Mouse (Mus musculus) megakaryocyte progenitor cell, adult 5-6 weeks (primary cell): ENCODE measurements at regions not wholly inside any gene's neighbourhood (a gene's known extent, or its start where the extent isn't known, plus 50 kb on each side); places are given as distances from the start of the nearest gene placed in this dataset.
A peak's percentile ranks its signal among the peaks of the same experiment; 100 is the strongest.

Experiments used
- ATAC-seq: replicated peaks from 2 replicates; pipeline ENCODE4 v1.8.0; 2016; ENCODE audit warnings: mild to moderate bottlenecking, moderate TSS enrichment, inconsistent platforms; ENCODE audit not compliant: poor library complexity

GRCm38 (mm10) chr15:5604732-5605266 is 360.8 kb upstream of the Ptger4 start:
- ATAC-seq, result no peak

DNA sequence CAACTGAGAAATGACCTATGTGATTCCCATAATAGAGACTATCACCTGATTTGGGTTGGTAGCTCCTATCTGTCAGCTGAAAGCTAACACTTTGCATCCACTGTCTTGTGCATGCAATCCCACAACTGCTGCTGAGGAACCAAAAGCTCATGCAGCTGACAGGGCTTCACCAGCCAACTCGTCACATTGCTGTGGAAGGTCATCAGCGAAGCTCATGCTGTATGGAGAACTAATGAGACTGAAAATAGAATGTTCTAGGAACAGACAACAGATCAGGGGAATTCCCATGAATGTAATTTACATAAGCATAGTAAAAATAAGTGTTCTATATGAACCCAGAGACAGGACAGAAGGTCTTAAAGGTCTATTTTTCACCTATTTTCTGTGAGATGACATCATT is 363.5 kb upstream of the Ptger4 start:
- ATAC-seq, result no peak

GRCm38 (mm10) chr15:5623021-5623420 is 379.0 kb upstream of the Ptger4 start:
- no peak for ATAC-seq

- no peak for ATAC-seq
Measured at GRCm38 (mm10) chr15:5625367-5625766, 381.4 kb upstream of the Ptger4 start.

DNA sequence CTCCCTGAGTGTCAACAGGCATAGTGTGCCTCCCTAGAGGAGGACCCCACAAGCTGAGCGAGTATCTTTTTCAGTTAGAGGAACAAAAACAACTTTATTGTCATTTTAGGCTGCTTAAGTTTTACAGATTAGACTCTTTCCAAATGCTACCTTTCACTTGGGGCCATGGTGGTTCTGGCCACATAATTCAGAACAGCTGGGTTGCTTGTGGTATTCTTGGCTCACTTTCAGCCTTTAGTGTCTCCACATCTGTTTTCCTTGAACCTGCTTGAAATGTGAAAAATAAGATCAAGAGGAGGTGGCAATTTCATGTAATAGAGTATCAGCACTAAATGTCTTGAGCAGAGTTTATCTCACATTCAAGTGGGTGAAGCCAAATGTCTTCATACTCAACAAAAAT is 402.7 kb upstream of the Ptger4 start:
- ATAC-seq, result no peak

DNA sequence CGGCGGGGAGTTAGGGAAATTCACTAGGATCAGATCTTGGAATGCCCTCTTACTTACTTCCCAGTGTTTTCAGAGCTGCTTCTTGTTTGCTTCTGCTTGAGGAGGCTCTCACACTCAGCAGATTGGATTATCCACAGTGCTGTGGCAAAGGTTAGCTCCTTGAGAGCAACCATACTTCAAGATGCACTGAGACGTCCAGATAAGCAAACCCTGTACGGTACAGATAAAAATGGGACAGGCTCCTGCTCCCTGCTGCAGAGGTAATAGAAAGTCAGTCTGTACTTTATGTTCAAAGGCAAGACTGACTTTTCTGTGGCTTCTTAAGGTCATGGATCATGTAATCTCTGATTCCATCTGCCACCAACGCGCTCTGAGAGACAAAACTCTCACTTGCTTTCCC is 414.8 kb upstream of the Ptger4 start:
- ATAC-seq, result peak; percentile 95

DNA sequence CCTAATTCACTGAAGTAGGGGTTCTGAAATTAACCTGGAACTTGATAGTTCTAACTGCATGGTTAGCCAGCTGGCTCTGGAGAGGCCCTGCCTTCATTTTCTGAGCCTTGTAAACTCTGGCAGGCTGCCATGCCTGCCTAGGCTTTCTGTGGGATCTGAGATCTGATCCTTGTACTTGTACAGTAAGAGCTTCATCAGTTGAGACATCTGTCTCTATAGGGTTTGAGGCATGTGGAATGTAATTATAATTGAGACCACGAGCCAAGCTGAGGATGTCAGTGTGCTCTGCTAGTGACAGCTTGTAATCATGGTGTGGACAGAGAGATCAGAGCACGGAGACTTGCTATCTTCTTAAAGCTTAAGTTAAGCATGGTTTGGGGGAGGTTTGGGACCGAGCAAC is 416.8 kb upstream of the Ptger4 start:
- peak; percentile 77 for ATAC-seq

- peak; percentile 44; the same call in 1 of the 2 replicates for ATAC-seq
Measured at GRCm38 (mm10) chr15:5671781-5672180, 427.8 kb upstream of the Ptger4 start.

DNA sequence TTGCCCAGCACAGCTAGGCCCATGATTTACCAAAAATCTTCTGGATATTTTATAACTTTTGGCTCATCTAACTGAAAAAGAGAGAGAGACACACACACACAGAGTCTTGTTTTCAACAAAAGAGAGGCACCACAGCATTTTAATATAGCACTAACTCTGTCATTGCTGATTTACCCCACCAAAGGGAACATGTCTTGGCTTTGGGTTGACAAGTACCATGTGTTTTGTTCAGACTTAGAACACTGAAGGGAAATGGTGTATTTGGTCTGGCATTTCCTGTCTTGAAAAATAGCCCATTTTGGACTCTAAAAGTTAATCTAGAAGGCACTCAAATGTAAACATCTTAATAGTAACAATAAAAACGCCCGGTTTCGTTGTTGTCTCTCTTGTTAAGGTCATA is 432.7 kb upstream of the Ptger4 start:
- ATAC-seq, result no peak

DNA sequence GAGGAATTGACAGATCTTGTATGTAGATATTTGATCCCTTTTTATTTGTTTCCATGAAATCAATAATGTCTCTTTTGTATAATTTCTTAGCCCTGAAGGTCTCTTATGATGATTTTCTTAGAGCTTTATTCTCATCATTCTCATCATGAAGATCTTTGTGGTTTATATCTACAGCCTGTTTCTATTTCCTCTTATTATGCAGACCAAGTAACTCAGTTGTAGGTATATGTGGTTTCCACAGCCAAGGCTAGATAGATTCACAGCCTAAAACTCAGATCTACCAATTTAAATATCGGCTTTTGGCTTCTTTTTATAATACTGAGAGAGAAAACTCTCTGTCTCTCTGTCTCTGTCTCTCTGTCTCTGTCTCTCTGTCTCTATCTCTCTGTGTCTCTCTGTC is 449.8 kb upstream of the Ptger4 start:
- no peak for ATAC-seq

DNA sequence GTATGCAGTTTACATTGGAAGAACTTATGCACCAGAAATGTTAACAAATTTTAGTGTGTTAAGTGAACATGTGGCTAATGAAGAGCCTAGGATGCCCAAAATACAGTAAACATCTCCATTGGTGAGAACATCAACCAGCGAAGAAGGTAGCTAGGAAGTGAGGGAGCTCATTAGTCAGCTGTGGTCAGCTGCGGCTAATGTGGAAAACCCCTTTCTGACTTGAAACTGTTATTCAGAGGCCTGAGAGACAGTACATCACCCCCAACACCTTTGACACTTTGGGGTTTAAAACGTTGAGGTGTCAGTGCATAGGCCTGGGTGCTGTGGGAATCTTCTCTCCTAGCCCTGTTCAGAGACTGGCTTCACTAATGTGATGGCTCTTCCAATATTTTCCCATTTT is 451.0 kb upstream of the Ptger4 start:
- no peak for ATAC-seq

GRCm38 (mm10) chr15:5708454-5708853 is 464.5 kb upstream of the Ptger4 start:
- peak; percentile 88 for ATAC-seq

- no peak for ATAC-seq
Measured at GRCm38 (mm10) chr15:5740658-5741057, 496.7 kb upstream of the Ptger4 start.

DNA sequence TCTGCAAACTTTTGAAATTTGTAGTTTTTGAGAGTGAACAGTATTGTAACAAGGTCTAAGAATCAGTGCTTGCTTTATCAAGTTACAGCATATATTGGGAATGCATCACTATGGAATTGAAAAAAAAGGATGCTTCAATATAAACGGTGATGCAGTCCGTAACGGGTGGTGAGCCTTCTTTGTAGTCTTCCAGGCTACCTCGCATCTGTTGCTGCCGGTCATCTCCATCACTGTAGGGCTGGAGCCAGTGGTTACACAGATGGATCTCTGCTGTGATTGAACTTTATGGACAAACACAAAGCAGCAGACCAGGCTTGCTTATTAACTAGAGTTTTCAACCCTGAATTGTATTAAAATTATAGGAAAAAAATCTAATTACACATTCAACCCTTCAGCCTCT is 499.9 kb upstream of the Ptger4 start:
- no peak for ATAC-seq

DNA sequence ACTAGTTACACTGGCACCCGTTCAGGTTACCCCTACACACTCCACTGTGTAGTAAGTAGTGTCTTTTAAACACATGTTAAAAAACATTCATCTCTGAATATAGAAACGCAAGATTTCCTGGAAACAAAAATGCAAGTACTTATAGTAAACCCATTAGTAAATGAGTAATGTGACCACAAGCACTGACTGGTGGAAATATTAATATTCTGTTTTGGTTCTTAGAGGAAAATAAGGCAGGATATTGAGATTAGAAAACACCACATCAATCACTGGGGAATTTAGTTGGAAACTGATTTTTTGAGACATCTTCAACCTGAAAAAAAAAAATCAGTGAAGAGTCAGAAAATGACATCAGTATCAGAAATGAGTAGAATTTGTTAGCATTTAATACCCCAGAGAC is 514.7 kb upstream of the Ptger4 start:
- no peak for ATAC-seq

- no peak for ATAC-seq
Measured at GRCm38 (mm10) chr15:5762216-5762615, 518.2 kb upstream of the Ptger4 start.

DNA sequence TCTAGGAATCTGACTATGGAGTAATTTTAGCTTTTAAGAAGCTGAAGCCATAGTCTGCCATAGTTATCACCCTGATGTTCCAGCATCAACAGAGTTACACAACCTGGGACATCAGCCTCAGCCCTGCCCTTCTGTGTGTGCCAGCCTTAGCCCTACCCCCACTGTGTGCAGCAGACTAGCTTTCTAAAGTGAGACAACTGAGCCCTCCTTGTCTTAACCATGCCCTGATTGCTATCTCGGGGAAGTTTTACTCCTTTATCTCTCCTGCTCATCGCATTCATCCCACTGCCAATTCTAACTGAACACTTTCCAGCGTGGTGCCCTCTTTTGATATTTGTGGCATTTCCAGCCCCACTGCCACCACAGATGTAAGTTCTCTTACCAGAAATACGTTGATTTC is 522.5 kb upstream of the Dab2 start:
- ATAC-seq, result no peak

DNA sequence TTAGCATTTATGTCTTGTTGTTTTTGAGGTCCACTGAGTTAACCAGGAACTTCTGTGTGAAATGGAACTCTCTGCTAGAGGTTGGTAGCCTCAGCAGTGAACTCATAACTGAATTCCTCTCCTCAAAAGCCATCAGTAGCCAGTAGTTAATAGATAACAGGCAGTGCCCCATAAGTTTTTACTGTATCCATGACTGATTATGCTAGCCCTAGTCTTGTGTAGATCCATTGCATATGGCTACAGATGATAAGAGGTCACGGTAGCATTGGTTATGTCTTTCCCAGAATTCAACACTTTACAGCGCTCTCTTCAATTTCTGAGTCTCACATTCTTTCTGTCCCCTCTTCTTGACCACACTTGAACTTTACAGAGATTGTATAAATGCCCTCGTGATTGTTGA is 499.7 kb upstream of the Dab2 start:
- ATAC-seq, result no peak

GRCm38 (mm10) chr15:5811154-5811732 is 488.3 kb upstream of the Dab2 start:
- ATAC-seq, result no peak

DNA sequence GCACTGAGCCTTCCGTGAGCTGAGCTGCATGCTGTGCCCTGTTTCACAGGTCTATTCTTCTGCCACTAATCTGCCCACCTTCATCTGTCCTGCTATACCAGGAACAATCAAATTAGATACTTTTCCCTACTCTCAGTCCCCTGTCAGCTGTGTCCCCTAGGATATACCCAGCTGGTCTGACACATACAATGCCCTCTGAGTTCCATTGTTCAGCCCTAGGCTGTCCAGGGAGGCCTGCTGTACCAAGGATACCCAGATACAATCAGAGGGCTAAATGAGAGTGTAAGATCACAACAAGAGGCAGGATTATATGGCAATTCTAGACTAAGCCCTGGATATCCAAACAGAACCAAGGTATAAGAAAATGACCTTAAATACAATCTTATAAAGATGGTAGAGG is 487.6 kb upstream of the Dab2 start:
- no peak for ATAC-seq

GRCm38 (mm10) chr15:5817901-5818576 is 481.5 kb upstream of the Dab2 start:
- no peak for ATAC-seq

DNA sequence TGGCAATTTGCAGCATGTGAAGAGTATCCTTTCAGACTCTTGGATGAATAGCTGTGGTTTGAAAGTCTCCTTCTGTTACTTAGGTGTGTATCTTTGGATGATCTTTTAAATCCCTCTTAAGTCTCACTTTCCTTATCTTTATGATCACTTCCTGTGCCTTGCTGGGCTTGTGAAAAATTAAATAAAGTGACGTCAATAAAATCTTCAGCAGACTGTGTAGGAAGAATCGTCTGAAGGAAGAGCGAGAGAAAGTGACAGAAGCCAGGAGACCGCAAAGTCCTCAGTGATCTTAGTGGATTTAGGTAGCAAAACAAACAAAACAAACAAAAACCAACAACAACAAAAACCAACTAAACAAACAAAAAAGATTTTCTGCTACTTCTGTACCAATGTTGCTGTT is 459.6 kb upstream of the Dab2 start:
- ATAC-seq, result no peak
